Mouse (Mus musculus) gastrocnemius, postnatal 14 days (tissue): ENCODE data around the gene Fmnl3. TPM values are rescaled to one million over a fixed set of nuclear protein-coding genes. Genes with fewer than 3 reads are reported as not detected.

Experiments
- DNase-seq: peaks from one replicate; pipeline ENCODE4 v3.0.0; 2021; ENCODE audit warnings: mixed read lengths
- intact Hi-C: fragments of 180-260 bp; cut with DNase I; formaldehyde crosslinking; loops from one replicate; pipeline ENCODE4 v1.15.1; 2025; ENCODE audit warnings: low total_unique reads
- total RNA-seq, 2 experiments: library from RNA; stranded (reverse); gene quantifications; 2 replicates each; pipeline ENCODE4 v1.2.3; 2021

Fmnl3 gene
- total RNA-seq, 2 experiments from 2014 or later: 13.3 to 13.6 TPM

DNA sequence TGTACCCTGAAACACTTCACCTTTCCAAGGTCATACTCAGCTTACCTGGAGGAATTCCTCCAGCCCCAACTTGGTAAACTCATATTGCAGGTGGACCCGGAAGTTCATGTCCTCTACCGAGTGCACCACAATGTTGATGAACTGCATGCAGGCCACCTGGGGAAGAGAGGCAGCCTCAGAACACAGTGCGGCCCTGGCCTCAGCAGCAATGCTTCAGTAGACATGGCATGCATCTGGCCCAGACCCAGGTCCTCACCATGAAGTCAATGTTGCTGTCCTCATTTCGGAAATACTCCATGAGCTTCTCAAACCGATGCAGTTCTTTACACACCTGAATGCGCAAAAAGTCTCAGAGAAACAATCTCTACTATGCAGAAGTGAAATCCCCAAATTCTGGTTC lies 44.7 kb downstream of the Fmnl3 start:
- intact Hi-C loops: loop anchor here (10.0 kb wide), 1 partner anchor 139 kb away; no protein-coding TSS in a partner anchor
- no peak for DNase-seq

- intact Hi-C loops: loop anchor here (10.0 kb wide), 1 partner anchor 141 kb away; no protein-coding TSS in a partner anchor
- DNase-seq: no peak
These were observed 46.1 kb downstream of the Fmnl3 start for GRCm38 (mm10) chr15:99324151-99324550.

DNA sequence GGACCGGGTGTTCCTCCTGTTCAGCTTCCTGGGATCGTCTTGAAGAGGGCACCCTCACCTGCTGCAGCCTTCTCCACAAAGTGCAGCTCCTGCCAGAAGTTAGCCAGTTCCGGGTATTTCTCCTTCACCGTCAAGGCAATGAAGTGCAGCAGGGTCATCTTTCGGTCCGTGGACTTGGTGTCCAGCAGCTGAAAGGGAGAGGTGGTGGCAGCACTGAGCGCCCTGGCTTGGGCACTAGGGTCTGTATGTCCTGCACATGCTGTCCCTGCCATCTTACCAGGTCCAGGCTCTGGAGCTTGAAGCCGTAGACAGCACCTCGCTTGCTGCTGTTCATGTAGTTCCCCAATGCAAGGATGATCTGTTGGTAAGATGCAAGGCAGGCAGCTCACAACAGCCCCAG lies 49.3 kb downstream of the Fmnl3 start:
- no peak for DNase-seq
- intact Hi-C loops: loop anchor here (10.0 kb wide), 1 partner anchor 144 kb away; no protein-coding TSS in a partner anchor

GRCm38 (mm10) chr15:99320168-99320674 lies 50.1 kb downstream of the Fmnl3 start:
- DNase-seq: no peak
- intact Hi-C loops: loop anchor here (10.0 kb wide), 1 partner anchor 145 kb away; no protein-coding TSS in a partner anchor

DNA sequence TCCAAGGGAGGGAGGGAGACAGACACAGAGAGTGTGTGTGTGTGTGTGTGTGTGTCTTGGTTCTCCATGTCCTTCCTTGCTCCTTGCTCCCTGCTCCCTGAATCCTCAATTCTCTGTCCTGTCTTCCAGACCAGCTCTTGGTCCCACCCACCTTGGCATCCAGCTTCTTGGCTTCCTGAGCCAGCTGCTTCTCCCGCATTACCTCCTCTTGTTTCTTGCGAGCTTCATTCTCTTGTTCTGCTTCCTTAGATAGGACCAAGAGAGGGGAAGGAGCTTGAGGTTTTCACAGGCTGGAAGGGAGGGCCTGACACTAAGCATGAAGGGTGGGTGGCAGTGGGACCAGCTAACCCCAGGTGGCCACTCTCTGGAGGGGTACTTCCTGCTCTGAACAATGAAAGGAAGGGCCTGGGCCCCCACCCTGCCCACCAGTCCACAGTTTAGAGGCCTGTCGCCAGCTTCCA lies 50.8 kb downstream of the Fmnl3 start:
- intact Hi-C loops: loop anchor here (2.0 kb wide), 1 partner anchor 49 kb away; no protein-coding TSS in a partner anchor
- peak; percentile 61 for DNase-seq

GRCm38 (mm10) chr15:99318861-99319410 lies 51.3 kb downstream of the Fmnl3 start:
- DNase-seq: no peak
- intact Hi-C loops: loop anchor here (2.0 kb wide), 1 partner anchor 50 kb away; no protein-coding TSS in a partner anchor

GRCm38 (mm10) chr15:99318071-99318470 lies 52.2 kb downstream of the Fmnl3 start:
- intact Hi-C loops: loop anchor here (2.0 kb wide), 1 partner anchor 51 kb away; no protein-coding TSS in a partner anchor
- no peak for DNase-seq

DNA sequence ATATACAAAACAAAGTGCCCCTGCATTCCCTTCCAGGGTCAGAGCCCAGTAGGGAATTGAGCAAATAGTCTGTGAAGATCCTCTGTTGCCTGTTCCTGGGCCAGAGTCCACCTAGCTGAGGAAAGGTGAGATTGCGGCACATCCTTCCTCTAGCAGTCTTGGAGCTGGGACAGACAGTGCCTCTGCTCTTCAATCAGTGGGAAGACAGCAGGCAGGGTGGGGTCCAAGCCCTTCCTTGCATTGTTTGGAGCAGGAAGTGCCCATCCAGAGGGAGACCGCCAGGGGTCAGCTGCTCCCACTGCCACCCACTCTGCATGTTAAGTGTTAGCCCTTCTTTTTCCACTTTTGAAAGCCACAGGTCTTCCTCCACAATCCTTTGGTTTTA lies 53.0 kb downstream of the Fmnl3 start:
- intact Hi-C loops: no loop called here
- no peak for DNase-seq

- intact Hi-C loops: no loop called here
- peak; percentile 80 for DNase-seq
These were observed 53.7 kb downstream of the Fmnl3 start for GRCm38 (mm10) chr15:99316314-99317266.

GRCm38 (mm10) chr15:99314891-99315290 lies 55.4 kb downstream of the Fmnl3 start:
- no peak for DNase-seq
- intact Hi-C loops: no loop called here

GRCm38 (mm10) chr15:99310617-99311016 lies 59.7 kb downstream of the Fmnl3 start:
- DNase-seq: no peak
- intact Hi-C loops: no loop called here

GRCm38 (mm10) chr15:99309549-99309948 lies 60.7 kb downstream of the Fmnl3 start:
- DNase-seq: no peak
- intact Hi-C loops: no loop called here

GRCm38 (mm10) chr15:99307476-99307875 lies 62.8 kb downstream of the Fmnl3 start:
- no peak for DNase-seq
- intact Hi-C loops: no loop called here

- intact Hi-C loops: no loop called here
- no peak for DNase-seq
These were observed 74.1 kb downstream of the Fmnl3 start for GRCm38 (mm10) chr15:99296213-99296612.

GRCm38 (mm10) chr15:99295484-99295981 lies 74.7 kb downstream of the Fmnl3 start, which contains the start of gene Fam186b:
Gene Fam186b, minus strand, starts transcription at chr15:99295888.
- peak; percentile 34 for DNase-seq
- intact Hi-C loops: no loop called here

- intact Hi-C loops: no loop called here
- DNase-seq: peak; percentile 95
These were observed 75.4 kb downstream of the Fmnl3 start, which contains the start of gene Prpf40b for GRCm38 (mm10) chr15:99294813-99295374. Gene Prpf40b, plus strand, starts transcription at chr15:99295087.

GRCm38 (mm10) chr15:99294287-99294686 lies 76.0 kb downstream of the Fmnl3 start:
- intact Hi-C loops: no loop called here
- no peak for DNase-seq

DNA sequence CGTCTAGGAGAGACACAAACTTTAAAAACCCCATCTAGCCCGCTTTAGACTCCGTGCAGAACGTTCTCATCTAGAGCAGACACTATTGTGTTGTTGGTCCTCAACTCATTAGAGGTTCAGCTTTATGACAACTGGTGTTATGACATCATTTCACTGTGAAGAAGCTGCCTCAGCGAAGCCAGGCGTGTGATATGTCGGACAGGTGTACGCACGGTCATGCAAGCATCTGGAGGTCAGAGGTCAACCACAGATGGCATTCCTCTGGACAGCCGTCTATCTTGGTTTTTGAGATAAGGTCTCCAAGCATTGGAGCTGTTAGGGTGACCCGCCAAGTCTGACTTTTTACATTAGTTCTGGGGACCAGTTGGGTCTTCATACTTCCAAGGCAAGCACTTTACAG lies 79.7 kb downstream of the Fmnl3 start:
- intact Hi-C loops: no loop called here
- no peak for DNase-seq

- intact Hi-C loops: no loop called here
- DNase-seq: no peak
These were observed 85.1 kb downstream of the Fmnl3 start for GRCm38 (mm10) chr15:99285189-99285535.
